Mouse (Mus musculus) ovary, postnatal 14 days (tissue): ENCODE results near the gene Gdpd1.
"Not testable (repeated sequence)": the region's sequence is repeated elsewhere in the genome, so short reads cannot be mapped to it uniquely, and the experiment has no call there.

Experiments used
- DNase-seq: peaks from one replicate; pipeline ENCODE4 v3.0.0; 2022; ENCODE audit warnings: low spot score

The Gdpd1 gene

GRCm38 (mm10) chr11:87073866-87074440 lies at the start of gene Gdpd1:
Gene Gdpd1 (minus strand): TSS chr11:87074062.
- DNase-seq: peak; percentile 63

GRCm38 (mm10) chr11:87121864-87122263 lies 48.0 kb upstream of the Gdpd1 start:
- no peak for DNase-seq

GRCm38 (mm10) chr11:87110172-87110909 lies 36.5 kb upstream of the Gdpd1 start:
- no peak for DNase-seq

GRCm38 (mm10) chr11:87109519-87110171 lies 35.8 kb upstream of the Gdpd1 start:
- DNase-seq: no peak

- peak; percentile 91 for DNase-seq
Observed at GRCm38 (mm10) chr11:87108755-87109518, 35.1 kb upstream of the Gdpd1 start, which contains the start of gene Ska2. Gene Ska2 (plus strand): TSS chr11:87109234.

- no peak for DNase-seq
Observed at GRCm38 (mm10) chr11:87108409-87108754, 34.5 kb upstream of the Gdpd1 start, which contains the start of gene Prr11. Gene Prr11 (minus strand): TSS chr11:87108708.

- DNase-seq: no peak
Observed at GRCm38 (mm10) chr11:87087142-87087541, 13.3 kb upstream of the Gdpd1 start.

GRCm38 (mm10) chr11:87086290-87086984 lies 12.6 kb upstream of the Gdpd1 start, which contains the start of gene Smg8:
Gene Smg8 (minus strand): TSS chr11:87086774.
- DNase-seq: peak; percentile 76

- no peak for DNase-seq
Observed at GRCm38 (mm10) chr11:87085461-87085860, 11.6 kb upstream of the Gdpd1 start.

- DNase-seq: no peak
Observed at GRCm38 (mm10) chr11:87083712-87084111, 9.8 kb upstream of the Gdpd1 start.

- peak; percentile 48 for DNase-seq
Observed at GRCm38 (mm10) chr11:87073343-87073865, 458 bp downstream of the Gdpd1 start.

GRCm38 (mm10) chr11:87062087-87062486 lies 11.8 kb downstream of the Gdpd1 start:
- DNase-seq: no peak

GRCm38 (mm10) chr11:87060410-87060809 lies 13.5 kb downstream of the Gdpd1 start:
- no peak for DNase-seq

- no peak for DNase-seq
Observed at GRCm38 (mm10) chr11:87056286-87056685, 17.6 kb downstream of the Gdpd1 start.

- not testable (repeated sequence) for DNase-seq
Observed at GRCm38 (mm10) chr11:87048900-87049299, 25.0 kb downstream of the Gdpd1 start.

- no peak for DNase-seq
Observed at GRCm38 (mm10) chr11:87046968-87047367, 26.9 kb downstream of the Gdpd1 start.

GRCm38 (mm10) chr11:87043052-87043451 lies 30.8 kb downstream of the Gdpd1 start:
- DNase-seq: no peak

- DNase-seq: no peak
Observed at GRCm38 (mm10) chr11:87039307-87039963, 34.4 kb downstream of the Gdpd1 start.

- no peak for DNase-seq
Observed at GRCm38 (mm10) chr11:87036180-87036579, 37.7 kb downstream of the Gdpd1 start.

- DNase-seq: no peak
Observed at GRCm38 (mm10) chr11:87028212-87028611, 45.6 kb downstream of the Gdpd1 start.
